21 mouse cellular contexts compared by ENCODE assay signal in the genomic region with DNA sequence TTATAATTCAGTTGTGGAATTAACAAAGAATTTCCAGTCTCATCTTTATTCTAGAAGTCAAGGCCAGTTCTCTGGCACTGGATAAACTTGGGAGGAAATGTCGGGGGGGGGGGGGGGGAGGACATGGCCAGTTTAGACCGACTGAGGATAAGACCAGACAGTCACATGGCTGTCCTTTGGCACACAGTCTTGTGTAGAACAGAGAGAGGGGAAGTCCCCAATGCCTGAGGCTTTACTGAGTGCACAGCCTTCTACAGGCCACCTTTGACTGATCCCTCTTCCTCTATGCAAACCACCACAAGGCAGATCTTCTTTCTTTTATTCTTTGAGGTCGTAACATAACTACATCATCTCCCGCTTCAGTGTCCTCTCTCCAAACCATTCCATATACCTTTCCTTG. TPM values are rescaled to one million over a fixed set of nuclear protein-coding genes. Genes with fewer than 3 reads are reported as not detected.
DNase-seq lines count a peak whose midpoint lies in the region; ATAC-seq lines count a peak whose summit lies in the region.
"Had no signal": no experiment of that assay in that cellular context is flagged by ENCODE, and none has a peak within 500 bp of the region (broad histone marks: within the 10 kb centered on the region; RNA-seq: fewer than 3 reads in every experiment).

No protein-coding gene starts in this region.

- H3K4me2 ChIP-seq in kidney, embryonic 14.5 days (replicated peaks; ENCODE audit: low read depth, low read length) = no peak overlapping the region
- H3K4me2 ChIP-seq: embryonic facial prominence, embryonic 13.5 days; neural tube, embryonic 12.5 days had no signal

- H3K36me3 ChIP-seq in heart, embryonic 10.5 days = no peaks in the 10 kb centered on the region
- H3K36me3 ChIP-seq in kidney, embryonic 14.5 days (ENCODE audit: control insufficient read depth, insufficient read depth, low read length) = no peaks in the 10 kb centered on the region
- H3K36me3 ChIP-seq: embryonic facial prominence, embryonic 13.5 days; neural tube, embryonic 12.5 days had no signal

- no peaks in the 10 kb centered on the region for H3K9me3 ChIP-seq in heart, embryonic 10.5 days
- H3K9me3 ChIP-seq in kidney, embryonic 14.5 days (ENCODE audit: control insufficient read depth, low read length) = no peaks in the 10 kb centered on the region
- H3K9me3 ChIP-seq: embryonic facial prominence, embryonic 13.5 days; neural tube, embryonic 12.5 days had no signal

- DNase-seq in heart, adult 11 months = peak; percentile 97
- DNase-seq in heart, embryonic 10.5 days (ENCODE audit: low spot score) = no peak
- DNase-seq in kidney, postnatal 10 days = peak; percentile 68
- peak; percentile 19 for DNase-seq in Muller cell, postnatal 12 days (ENCODE audit: inconsistent ontology term)
- DNase-seq in heart, postnatal 14 days = peak; percentile 10 to 16
- DNase-seq in frontal cortex, adult 2 months (ENCODE audit: extremely low spot score in 1 of 2, low spot score in 1 of 2) = no peak
- DNase-seq: B cell, adult 2 months; cerebellum, adult 8-10 months; layer of hippocampus, adult 9-11 months; right cerebral cortex, postnatal 25 days; thymus, postnatal 14 days had no signal

- no peak overlapping the region for H3K9ac ChIP-seq in kidney, embryonic 14.5 days (ENCODE audit: low read depth, low read length)
- H3K9ac ChIP-seq: embryonic facial prominence, embryonic 13.5 days; liver, embryonic 14.5 days; neural tube, embryonic 12.5 days had no signal

- intact Hi-C loops in heart, postnatal 14 days (cut with DNase I) = no loop called here

- no peak overlapping the region for H3K27ac ChIP-seq in heart, embryonic 10.5 days
- no peak overlapping the region for H3K27ac ChIP-seq in kidney, embryonic 14.5 days (ENCODE audit: low read depth, low read length)
- H3K27ac ChIP-seq: embryonic facial prominence, embryonic 13.5 days; liver, embryonic 14.5 days; neural tube, embryonic 12.5 days had no signal

- no peaks in the 10 kb centered on the region for H3K27me3 ChIP-seq in heart, embryonic 10.5 days (ENCODE audit: insufficient read depth, poor library complexity, severe bottlenecking)
- no peaks in the 10 kb centered on the region for H3K27me3 ChIP-seq in kidney, embryonic 14.5 days (ENCODE audit: control insufficient read depth, insufficient read depth, low read length)
- H3K27me3 ChIP-seq: embryonic facial prominence, embryonic 13.5 days; neural tube, embryonic 12.5 days had no signal

- 78% methylated on average over 4 of the region's 4 CpGs for WGBS in heart, embryonic 10.5 days
- WGBS in kidney, embryonic 14.5 days = 78% methylated on average over 4 of the region's 4 CpGs

- H3K4me1 ChIP-seq in heart, embryonic 10.5 days = peaks cover 13% of the 10 kb centered on the region; the same call in 1 of the 2 replicates
- peaks cover 2% of the 10 kb centered on the region; the same call in 1 of the 2 replicates for H3K4me1 ChIP-seq in kidney, embryonic 14.5 days (ENCODE audit: control insufficient read depth, insufficient read depth, low read length)

- H3K4me3 ChIP-seq in heart, embryonic 10.5 days = no peak overlapping the region
- H3K4me3 ChIP-seq in kidney, embryonic 14.5 days (ENCODE audit: low read length) = no peak overlapping the region
- H3K4me3 ChIP-seq: embryonic facial prominence, embryonic 13.5 days; neural tube, embryonic 12.5 days had no signal

- ATAC-seq in kidney, embryonic 14.5 days (ENCODE audit: low FRiP score, low TSS enrichment) = no peak
- no peak for ATAC-seq in erythroid progenitor cell, adult 5-6 weeks (replicated peaks; ENCODE audit: low FRiP score, poor library complexity, severe bottlenecking)
- ATAC-seq: hindbrain, embryonic 16.5 days; intestine, postnatal 0 days; lung, postnatal 0 days had no signal

RNA-seq across cellular contexts. Expression of gene Col4a3, which starts 49.6 kb away (rescaled TPM):
- polyA plus RNA-seq in heart, embryonic 10.5 days (2016; fragmentation: Nextera tagmentation; extraction: Ambion mirVana) = 0.20 and 0.30 TPM in 2 replicates
- 0.67 and 1.2 TPM in 2 replicates for polyA plus RNA-seq in kidney, embryonic 14.5 days (2014; fragmentation: Nextera tagmentation; extraction: Ambion mirVana)
- 1 to 10 TPM; 5.1 to 5.5 TPM for total RNA-seq in heart, postnatal 14 days (2021)
- polyA plus RNA-seq in frontal cortex, adult 2 months (2012; rRNA removed) = 0.21 and 0.28 TPM in 2 replicates
- total RNA-seq in erythroid progenitor cell, adult 5-6 weeks (2015; ENCODE audit: low replicate concordance) = not detected in 2 replicates
- total RNA-seq in erythroid progenitor cell, adult 5-6 weeks (2017; ENCODE audit: low replicate concordance) = not detected in 2 replicates
- total RNA-seq: granulocyte monocyte progenitor cell, adult 5-6 weeks; megakaryocyte-erythroid progenitor cell, adult 5-6 weeks had no signal

RNA-seq across cellular contexts. Expression of gene Col4a4, which starts 49.7 kb away (rescaled TPM):
- polyA plus RNA-seq in heart, embryonic 10.5 days (2016; fragmentation: Nextera tagmentation; extraction: Ambion mirVana) = 0.36 TPM in 2 replicates
- 0.56 and 1.0 TPM in 2 replicates for polyA plus RNA-seq in kidney, embryonic 14.5 days (2014; fragmentation: Nextera tagmentation; extraction: Ambion mirVana)
- total RNA-seq in heart, postnatal 14 days (2021) = 10 to 100 TPM; 13.3 to 15.1 TPM
- 0.27 and 0.34 TPM in 2 replicates for polyA plus RNA-seq in frontal cortex, adult 2 months (2012; rRNA removed)
- total RNA-seq in erythroid progenitor cell, adult 5-6 weeks (2015; ENCODE audit: low replicate concordance) = not detected in 2 replicates
- not detected in 2 replicates for total RNA-seq in erythroid progenitor cell, adult 5-6 weeks (2017; ENCODE audit: low replicate concordance)
- total RNA-seq: granulocyte monocyte progenitor cell, adult 5-6 weeks; megakaryocyte-erythroid progenitor cell, adult 5-6 weeks had no signal

Comparison
In these comparisons a context has a peak if more than half of its experiments do, and no peak if none do; other contexts are left out.
1. DNase-seq: peak in heart, adult 11 months (single experiment), kidney, postnatal 10 days (single experiment), Muller cell, postnatal 12 days (single experiment) and heart, postnatal 14 days (2 of 2); none in heart, embryonic 10.5 days (single experiment) and frontal cortex, adult 2 months (0 of 2).